Mouse (Mus musculus) midbrain, embryonic 14.5 days (tissue): ENCODE measurements around the gene Nmt1. TPM values are rescaled to one million over a fixed set of nuclear protein-coding genes. Genes with fewer than 3 reads are reported as not detected.

Experiments used
- ATAC-seq: fragments of 200-750 bp; cut with Nextera tagmentation; 2 replicates; pipeline ENCODE4 v1.8.0; 2017; ENCODE audit warnings: moderate number of reproducible peaks, moderate library complexity; ENCODE audit not compliant: low FRiP score, low TSS enrichment
- DNase-seq: peaks from one replicate; pipeline ENCODE4 v3.0.0-alpha.2; 2015
- H3K27ac ChIP-seq: fragments of 300-500 bp; sonication (generic); replicated peaks from 2 replicates; pipeline ENCODE4 v1.5.1; 2014; ENCODE audit warnings: mild to moderate bottlenecking, low read depth, low read length, moderate library complexity
- H3K27me3 ChIP-seq: fragments of 300-500 bp; sonication (generic); 2 replicates; pipeline ENCODE4 v1.6.1; 2014; ENCODE audit warnings: low read length, control low read depth, mixed read lengths; ENCODE audit not compliant: control insufficient read depth, insufficient read depth
- H3K36me3 ChIP-seq: fragments of 300-500 bp; sonication (generic); 2 replicates; pipeline ENCODE4 v1.6.1; 2014; ENCODE audit warnings: low read length, control low read depth; ENCODE audit not compliant: control insufficient read depth, insufficient read depth
- H3K4me1 ChIP-seq: fragments of 300-500 bp; sonication (generic); 2 replicates; pipeline ENCODE4 v1.6.1; 2014; ENCODE audit warnings: mild to moderate bottlenecking, antibody characterized with exemption, low read length, control low read depth; ENCODE audit not compliant: control insufficient read depth, insufficient read depth
- H3K4me2 ChIP-seq: fragments of 300-500 bp; sonication (generic); 2 replicates; pipeline ENCODE4 v1.6.1; 2014; ENCODE audit warnings: mild to moderate bottlenecking, low read length, moderate library complexity
- H3K4me3 ChIP-seq: fragments of 300-500 bp; sonication (generic); replicated peaks from 2 replicates; pipeline ENCODE4 v1.5.1; 2014; ENCODE audit warnings: low read depth, low read length
- H3K9ac ChIP-seq: fragments of 300-500 bp; sonication (generic); replicated peaks from 2 replicates; pipeline ENCODE4 v1.6.1; 2014; ENCODE audit warnings: mild to moderate bottlenecking, low read length, moderate library complexity
- H3K9me3 ChIP-seq: fragments of 300-500 bp; sonication (generic); 2 replicates; pipeline ENCODE4 v1.6.1; 2016; ENCODE audit warnings: low read length, control low read depth, mixed read lengths; ENCODE audit not compliant: control insufficient read depth
- WGBS: fragments of 180-500 bp; shearing (Covaris S2); extraction: QIAGEN DNeasy Blood & Tissue Kit; methylation state at CpG from one replicate; pipeline ENCODE4 v1.1.7; 2014; 5-methylcytosine and 5-hydroxymethylcytosine counted together
- polyA plus RNA-seq: library from polyadenylated mRNA; unstranded; fragments of >200 nt; fragmentation: Nextera tagmentation; extraction: Ambion mirVana; gene quantifications from 2 replicates; pipeline ENCODE4 v1.2.1, GENCODE M21; 2014

Gene Nmt1
- polyA plus RNA-seq, 1 experiment from 2014 or later = 38.0 TPM

- H3K4me1 ChIP-seq = peaks cover 23% of the 10 kb centered on the region
- H3K27ac ChIP-seq = no peak overlapping the region
- peaks cover 26% of the 10 kb centered on the region for H3K27me3 ChIP-seq
- no peak overlapping the region for H3K4me3 ChIP-seq
- ATAC-seq (no peak), DNase-seq (no peak)
- H3K9me3 ChIP-seq = no peaks in the 10 kb centered on the region
- H3K4me2 ChIP-seq = peak overlapping the region; percentile 52
- H3K36me3 ChIP-seq = no peaks in the 10 kb centered on the region
- H3K9ac ChIP-seq = no peak overlapping the region
- WGBS = 19% methylated on average over 10 of the region's 10 CpGs
These were observed 83.3 kb downstream of the Nmt1 start for GRCm38 (mm10) chr11:103111301-103111700.

GRCm38 (mm10) chr11:103111881-103112551 is 84.0 kb downstream of the Nmt1 start:
- Histone ChIP-seq H3K27ac (no peak overlapping the region), H3K27me3 (peaks cover 26% of the 10 kb centered on the region), H3K4me1 (peaks cover 25% of the 10 kb centered on the region), H3K4me2 (peak overlapping the region; percentile 52), H3K9me3 (no peaks in the 10 kb centered on the region), H3K9ac (peak overlapping the region; percentile 39; the same call in 1 of the 2 replicates), H3K36me3 (no peaks in the 10 kb centered on the region), H3K4me3 (peak overlapping the region; percentile 25)
- ATAC-seq (no peak), DNase-seq (peak; percentile 40)
- WGBS = 2% methylated on average over 28 of the region's 28 CpGs

- Histone ChIP-seq H3K4me3 (peak overlapping the region; percentile 25; the same call in 1 of the 2 replicates), H3K36me3 (no peaks in the 10 kb centered on the region), H3K9ac (peak overlapping the region; percentile 39; the same call in 1 of the 2 replicates), H3K27me3 (peaks cover 26% of the 10 kb centered on the region), H3K27ac (no peak overlapping the region), H3K4me1 (peaks cover 30% of the 10 kb centered on the region), H3K9me3 (no peaks in the 10 kb centered on the region), H3K4me2 (peak overlapping the region; percentile 52)
- WGBS = 6% methylated on average over 9 of the region's 9 CpGs
- ATAC-seq (no peak), DNase-seq (no peak)
These were observed 84.5 kb downstream of the Nmt1 start for GRCm38 (mm10) chr11:103112552-103112912.

GRCm38 (mm10) chr11:103113005-103113404 is 85.0 kb downstream of the Nmt1 start:
- 27% methylated on average over 12 of the region's 12 CpGs for WGBS
- no peak overlapping the region for H3K4me3 ChIP-seq
- H3K4me1 ChIP-seq = peaks cover 31% of the 10 kb centered on the region
- DNase-seq = no peak
- ATAC-seq = no peak
- no peaks in the 10 kb centered on the region for H3K9me3 ChIP-seq
- peaks cover 26% of the 10 kb centered on the region for H3K27me3 ChIP-seq
- no peak overlapping the region for H3K9ac ChIP-seq
- H3K4me2 ChIP-seq = no peak overlapping the region; the same call in 1 of the 2 replicates
- no peak overlapping the region for H3K27ac ChIP-seq
- H3K36me3 ChIP-seq = no peaks in the 10 kb centered on the region

GRCm38 (mm10) chr11:103113771-103114170 is 85.8 kb downstream of the Nmt1 start:
- DNase-seq (no peak), ATAC-seq (no peak)
- 83% methylated on average over 4 of the region's 4 CpGs for WGBS
- Histone ChIP-seq H3K27ac (no peak overlapping the region), H3K4me3 (no peak overlapping the region), H3K4me1 (peaks cover 39% of the 10 kb centered on the region), H3K4me2 (no peak overlapping the region), H3K27me3 (peaks cover 26% of the 10 kb centered on the region), H3K9me3 (no peaks in the 10 kb centered on the region), H3K36me3 (no peaks in the 10 kb centered on the region), H3K9ac (no peak overlapping the region)

GRCm38 (mm10) chr11:103114270-103114943 is 86.4 kb downstream of the Nmt1 start:
- WGBS = 85% methylated on average over 11 of the region's 11 CpGs
- Histone ChIP-seq H3K4me3 (peak overlapping the region; percentile 55), H3K27ac (no peak overlapping the region), H3K4me1 (peaks cover 42% of the 10 kb centered on the region), H3K9ac (peak overlapping the region; percentile 73; the same call in 1 of the 2 replicates), H3K9me3 (no peaks in the 10 kb centered on the region), H3K4me2 (peak overlapping the region; percentile 71), H3K27me3 (peaks cover 26% of the 10 kb centered on the region), H3K36me3 (no peaks in the 10 kb centered on the region)
- ATAC-seq (no peak), DNase-seq (no peak)

- 1% methylated on average over 34 of the region's 34 CpGs for WGBS
These were observed 87.4 kb downstream of the Nmt1 start for GRCm38 (mm10) chr11:103115163-103116007.

GRCm38 (mm10) chr11:103116008-103116818 is 88.2 kb downstream of the Nmt1 start, which contains the start of gene Hexim1:
Hexim1 (plus strand) TSS chr11:103116231.
- ATAC-seq (peak; percentile 96), DNase-seq (peak; percentile 100)
- peak within 1 kb of the TSS; percentile 82 for H3K4me2 ChIP-seq
- no peaks in the 10 kb centered on the region for H3K9me3 ChIP-seq
- peaks cover 20% of the 10 kb centered on the region for H3K27me3 ChIP-seq
- under 1% methylated on average over 52 of the region's 53 CpGs for WGBS
- H3K36me3 ChIP-seq = no peaks in the 10 kb centered on the region
- peak within 1 kb of the TSS; percentile 73 for H3K9ac ChIP-seq
- H3K4me3 ChIP-seq = peak within 1 kb of the TSS; percentile 55
- peaks cover 42% of the 10 kb centered on the region for H3K4me1 ChIP-seq
- peak within 1 kb of the TSS; percentile 93 for H3K27ac ChIP-seq

More at GRCm38 (mm10) chr11:103115163-103116007, 87.4 kb downstream of the Nmt1 start:
- Histone ChIP-seq H3K4me3 (peak overlapping the region; percentile 55), H3K27ac (peak overlapping the region; percentile 93), H3K27me3 (peaks cover 26% of the 10 kb centered on the region), H3K4me1 (peaks cover 42% of the 10 kb centered on the region), H3K36me3 (no peaks in the 10 kb centered on the region), H3K9ac (peak overlapping the region; percentile 73), H3K9me3 (no peaks in the 10 kb centered on the region), H3K4me2 (peak overlapping the region; percentile 71)
- peak; percentile 74 for ATAC-seq
- DNase-seq = peak; percentile 89
